Mouse (Mus musculus): Measurements from ENCODE around the gene Mrps18a.

Mrps18a gene

DNA sequence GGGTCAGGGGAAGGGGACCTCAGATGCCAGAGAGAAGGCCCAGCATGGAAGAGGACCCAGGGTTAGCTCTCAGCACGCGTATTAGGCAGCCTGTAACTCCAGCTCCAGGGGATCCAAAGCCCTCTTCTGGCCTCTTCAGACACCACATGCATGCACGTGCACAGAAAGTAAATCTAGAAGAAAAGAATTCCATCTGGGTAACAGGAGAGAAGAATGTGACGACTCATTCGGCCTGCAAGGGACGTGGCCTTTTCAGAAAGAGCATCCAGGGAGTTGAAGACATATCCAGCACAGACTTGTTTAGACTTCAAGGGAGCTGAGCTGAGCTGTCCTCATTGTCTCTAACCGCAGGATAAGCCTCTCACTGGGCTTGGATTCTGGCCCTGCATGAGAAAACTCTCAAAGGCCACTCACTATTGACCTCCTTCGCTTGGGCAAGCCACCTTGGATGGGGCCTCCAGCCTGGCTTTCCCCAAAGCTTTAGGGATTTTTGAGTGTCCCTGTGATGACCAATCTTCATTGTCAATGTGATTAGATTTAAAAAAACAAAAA, 8.1 kb upstream of the Mrps18a start:
- no peak for DNase-seq

DNA sequence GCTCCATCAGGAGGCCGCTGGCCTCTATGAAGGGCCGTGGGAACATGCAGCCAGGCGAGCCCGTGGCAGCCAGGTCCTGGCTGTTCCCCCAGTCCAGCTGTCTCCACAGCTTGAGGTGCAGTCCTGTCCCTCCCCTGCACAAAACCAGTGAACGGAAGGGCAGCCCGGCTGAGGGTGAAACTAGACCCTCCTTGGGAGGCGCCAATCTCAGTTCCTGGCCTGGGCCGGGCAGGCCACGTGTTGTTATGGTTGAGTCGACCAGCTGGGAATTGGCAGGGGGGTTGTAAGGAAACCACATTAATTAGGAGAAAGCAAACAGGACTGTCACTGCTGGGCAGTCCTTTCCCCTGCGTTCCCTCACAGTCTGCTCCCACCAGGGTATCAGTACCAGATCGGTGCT, 6.3 kb upstream of the Mrps18a start:
- DNase-seq, result peak; percentile 32

DNA sequence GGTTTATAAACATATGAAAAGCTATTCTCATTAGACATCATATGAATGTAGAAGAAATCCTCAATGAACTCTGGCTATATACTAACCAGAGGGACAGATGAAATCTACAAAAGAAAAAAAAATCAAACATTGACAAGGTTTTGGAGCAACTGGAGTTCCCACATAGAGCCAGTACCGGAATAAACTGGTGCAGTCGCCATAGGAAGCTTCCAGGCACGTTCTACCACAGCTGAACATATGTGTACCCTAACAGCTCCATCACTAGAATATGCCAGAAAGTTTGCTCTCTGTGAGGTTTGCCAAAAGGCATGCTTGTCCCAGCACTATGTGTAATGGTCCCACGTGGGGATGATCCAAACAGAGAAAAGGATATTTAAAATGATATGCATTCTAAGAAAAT, 2.5 kb upstream of the Mrps18a start:
- DNase-seq, result no peak

DNA sequence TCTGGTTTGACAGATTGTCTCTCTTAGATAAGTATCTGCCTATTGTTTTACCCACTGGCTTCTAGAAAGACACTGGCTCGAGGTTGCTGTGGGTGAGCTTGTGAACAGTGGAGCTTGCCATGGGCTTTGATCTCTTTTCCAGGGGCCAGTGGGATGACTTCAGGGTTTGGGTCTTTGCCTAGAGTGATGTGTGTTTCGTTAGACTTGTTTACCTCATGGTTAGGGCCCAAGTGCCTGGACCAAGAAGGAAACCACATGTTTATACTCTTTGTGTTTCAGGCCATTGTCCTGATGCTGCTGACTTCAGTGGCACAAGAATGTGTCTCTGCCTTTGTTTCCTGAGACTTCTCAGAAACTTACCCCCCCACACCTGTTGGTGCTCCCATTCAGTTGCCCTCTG, 4.7 kb downstream of the Mrps18a start:
- no peak for DNase-seq

DNA sequence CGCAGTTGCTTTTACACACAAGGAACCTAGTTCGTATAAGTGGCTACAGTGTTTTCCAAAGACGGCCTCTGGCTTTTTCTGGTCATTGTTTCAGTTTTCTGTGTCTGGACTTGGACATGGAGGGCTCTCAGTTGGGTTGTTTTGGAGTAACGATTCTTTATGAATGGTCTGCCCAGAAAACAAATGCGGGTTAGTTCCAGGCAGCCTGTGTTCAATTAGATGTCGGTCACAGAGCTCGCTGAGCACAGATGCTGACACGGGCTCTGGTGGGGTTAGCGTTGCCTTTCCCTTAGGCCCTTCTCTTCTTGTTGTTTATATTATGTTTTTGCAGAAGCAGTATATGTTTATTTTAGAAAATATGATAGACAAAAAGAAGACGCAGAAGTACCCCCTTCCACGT, 5.4 kb downstream of the Mrps18a start:
- no peak for DNase-seq

DNA sequence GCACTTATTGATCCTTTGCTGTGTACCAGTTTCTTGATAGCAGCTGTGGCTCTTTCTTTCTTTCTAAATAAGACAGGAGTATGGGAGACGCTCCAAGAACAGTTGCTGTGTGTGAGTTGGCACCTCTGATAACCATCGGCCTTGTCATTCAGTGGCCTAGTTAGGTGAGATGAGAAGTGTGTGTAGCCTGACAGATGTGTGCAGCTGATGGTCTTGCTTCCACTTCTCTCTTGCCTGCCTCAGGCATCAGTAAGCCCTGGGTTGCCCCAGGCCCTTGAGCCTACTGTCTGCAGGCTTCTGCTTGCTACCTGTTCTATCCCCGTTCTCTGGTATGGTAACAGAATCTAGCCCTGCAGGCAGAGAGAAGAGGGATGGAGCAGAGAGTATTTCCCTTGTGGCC, 6.1 kb downstream of the Mrps18a start:
- no peak for DNase-seq

DNA sequence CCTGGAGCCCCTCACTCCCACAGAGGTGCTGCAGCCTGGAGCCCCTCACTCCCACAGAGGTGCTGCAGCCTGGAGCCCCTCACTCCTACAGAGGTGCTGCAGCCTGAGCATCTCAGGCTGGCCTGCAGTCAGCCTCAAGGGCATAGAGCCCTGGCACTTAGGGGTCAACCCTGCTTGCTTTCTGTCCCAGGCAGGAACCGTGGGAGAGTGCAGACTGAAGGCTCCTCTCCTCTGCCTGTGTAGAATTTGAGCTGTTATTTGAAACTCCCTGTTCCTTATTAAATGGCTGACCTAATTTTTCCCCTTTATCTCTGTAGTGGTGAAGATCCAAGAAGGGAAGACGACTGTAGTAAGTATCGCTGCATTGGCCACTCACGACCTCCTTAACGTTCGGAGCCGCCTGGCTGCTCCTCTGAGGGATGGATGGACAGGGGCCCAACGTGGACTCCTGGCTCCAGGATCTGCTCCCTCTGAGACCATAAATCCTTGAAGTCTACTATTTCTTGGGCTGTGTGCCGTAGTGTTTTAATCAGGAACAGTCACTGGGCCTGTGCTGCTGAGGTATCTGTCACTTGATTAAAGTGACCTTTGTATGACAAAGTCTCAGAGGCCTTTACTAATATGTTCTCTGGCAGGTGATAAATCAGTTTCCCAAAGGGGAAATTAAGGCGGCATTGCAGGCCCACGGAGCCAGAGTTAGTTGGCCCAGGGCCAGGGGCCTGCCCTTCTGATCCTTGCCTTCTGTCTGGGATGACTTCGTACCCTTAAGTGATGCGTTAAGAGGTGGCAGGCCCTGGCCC, 7.0 kb downstream of the Mrps18a start:
- no peak for DNase-seq

DNA sequence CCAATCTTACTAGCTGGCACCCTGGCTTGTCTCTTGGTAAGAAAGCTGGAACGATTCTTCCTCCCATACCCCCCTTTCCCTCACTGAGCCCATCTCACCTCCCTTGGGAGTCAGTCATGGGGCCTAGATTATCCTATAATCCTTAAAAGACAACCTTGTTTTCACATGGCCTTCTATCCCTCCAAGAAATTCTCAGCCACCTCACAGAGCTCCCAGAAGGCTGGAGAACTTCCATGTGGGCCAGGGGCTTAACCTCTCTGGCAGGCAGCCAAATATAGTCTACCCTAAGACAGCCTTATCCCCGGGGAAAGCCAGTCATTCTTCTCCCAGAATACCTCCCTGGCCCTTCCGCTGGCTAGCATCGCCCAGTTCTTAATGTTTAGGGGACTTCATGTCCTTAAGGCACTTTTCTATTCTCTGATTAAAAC, 7.7 kb downstream of the Mrps18a start:
- no peak for DNase-seq

DNA sequence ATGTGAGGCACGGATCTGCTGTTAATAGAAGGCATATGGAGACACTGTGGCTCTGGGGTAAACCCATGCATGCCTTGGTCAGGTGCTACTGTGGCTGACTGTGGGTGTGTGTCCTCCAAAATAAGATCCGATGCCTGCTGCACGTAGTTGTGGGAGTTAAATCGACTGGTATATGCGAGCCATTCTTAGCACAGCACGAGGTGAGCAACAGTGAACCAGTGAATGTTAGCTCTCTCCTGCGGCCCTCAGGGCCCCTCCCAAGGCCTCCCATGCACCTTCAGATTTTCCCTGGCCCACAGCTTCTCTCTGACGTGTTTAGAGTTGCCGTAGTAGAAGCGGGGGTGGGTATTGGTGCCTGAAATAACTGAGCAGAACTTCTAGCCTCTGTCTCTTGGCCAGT, 8.9 kb downstream of the Mrps18a start:
- DNase-seq, result no peak

DNA sequence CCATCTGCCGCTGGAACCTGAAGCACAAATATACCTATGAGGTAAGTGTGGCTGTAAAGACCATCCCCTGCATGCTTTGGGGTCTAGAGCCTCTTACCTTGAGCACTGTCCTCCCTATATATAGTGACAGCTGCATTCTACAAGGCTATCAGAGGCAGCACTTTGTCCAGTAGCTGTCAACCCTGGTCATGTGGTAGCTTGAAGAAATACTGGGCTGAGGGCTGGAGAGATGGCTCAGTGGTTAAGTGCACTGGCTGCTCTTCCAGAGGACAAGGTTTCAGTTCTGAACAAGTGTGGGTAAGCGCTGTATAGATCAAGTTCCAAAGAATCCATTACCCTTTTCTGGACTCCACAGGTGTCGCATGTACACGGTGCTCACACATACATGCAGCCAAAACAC, 12.0 kb downstream of the Mrps18a start:
- DNase-seq, result no peak

DNA sequence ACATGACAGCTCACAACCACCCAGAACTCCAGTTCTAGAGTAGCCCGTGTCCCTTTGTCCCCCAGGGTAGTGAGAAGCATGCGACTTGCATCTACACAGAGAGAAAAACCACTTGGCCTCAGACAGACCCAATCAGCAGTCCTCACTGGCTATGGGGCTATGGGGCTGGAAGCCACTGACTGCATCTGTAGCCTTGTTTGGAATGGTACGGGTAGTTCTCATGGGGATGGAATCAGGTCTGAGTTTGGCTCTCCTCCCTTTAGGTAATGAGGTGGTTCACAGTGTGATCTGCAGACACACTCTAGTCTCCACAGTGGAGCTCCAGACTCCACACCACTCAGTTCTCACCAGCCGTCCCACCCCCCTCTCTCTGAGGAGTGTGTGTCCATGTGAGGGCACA, 12.5 kb downstream of the Mrps18a start:
- DNase-seq, result no peak

DNA sequence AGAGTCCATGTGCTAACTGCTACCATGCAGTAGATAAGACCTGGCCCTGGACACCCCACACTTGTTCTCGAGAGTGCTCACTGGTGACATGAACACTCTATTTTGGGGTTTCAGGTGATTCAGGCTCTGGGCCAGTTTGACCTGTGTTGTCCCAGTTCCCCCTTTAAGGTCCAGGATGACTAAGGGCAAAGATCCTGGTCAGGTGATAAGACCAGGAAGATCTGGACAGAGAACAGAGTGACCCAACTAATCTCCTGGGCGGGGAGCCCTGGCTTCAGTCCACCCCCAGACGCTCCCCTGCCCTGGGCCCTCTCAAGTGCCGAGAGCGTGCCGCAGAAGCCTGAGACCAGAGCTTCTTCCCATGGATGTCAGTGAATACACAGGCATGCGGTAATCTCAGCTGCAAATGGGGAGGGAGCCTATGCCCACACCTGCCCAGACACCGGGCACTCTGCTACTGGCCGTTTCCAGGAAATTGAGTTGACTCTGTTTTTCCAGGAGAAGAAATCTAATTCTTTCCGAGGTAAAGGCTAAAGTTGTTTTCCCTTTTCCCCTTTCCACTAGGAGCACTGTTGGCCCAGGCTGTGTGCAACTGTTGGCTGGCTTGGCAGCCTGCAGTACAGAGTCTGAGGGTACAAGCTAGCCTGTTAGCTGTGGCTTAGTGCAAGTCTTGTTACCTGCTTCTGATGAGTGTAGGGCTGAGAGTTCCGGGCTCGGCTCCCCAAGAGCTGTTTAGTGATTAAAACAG, 13.3 kb downstream of the Mrps18a start:
- DNase-seq, result no peak

DNA sequence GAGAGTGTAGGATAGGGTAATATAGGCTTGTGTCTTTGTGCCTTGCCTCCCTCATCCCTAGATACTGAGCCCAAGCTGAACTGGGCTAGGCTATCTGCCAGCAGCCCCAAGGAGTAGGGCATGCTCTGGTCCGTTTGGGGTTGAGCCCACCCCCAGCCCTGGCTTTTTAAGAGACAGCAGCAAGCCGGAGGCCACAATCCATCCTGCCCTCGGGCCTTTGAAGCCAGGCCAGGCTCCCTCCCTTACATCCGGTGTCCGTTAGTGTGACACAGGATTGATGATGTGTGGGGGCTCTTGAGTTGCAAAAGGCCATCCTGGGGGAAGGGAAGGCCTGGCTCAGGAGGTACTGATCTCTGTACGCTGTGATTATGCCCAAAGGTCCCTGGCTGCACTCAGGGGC, 15.8 kb downstream of the Mrps18a start:
- no peak for DNase-seq

DNA sequence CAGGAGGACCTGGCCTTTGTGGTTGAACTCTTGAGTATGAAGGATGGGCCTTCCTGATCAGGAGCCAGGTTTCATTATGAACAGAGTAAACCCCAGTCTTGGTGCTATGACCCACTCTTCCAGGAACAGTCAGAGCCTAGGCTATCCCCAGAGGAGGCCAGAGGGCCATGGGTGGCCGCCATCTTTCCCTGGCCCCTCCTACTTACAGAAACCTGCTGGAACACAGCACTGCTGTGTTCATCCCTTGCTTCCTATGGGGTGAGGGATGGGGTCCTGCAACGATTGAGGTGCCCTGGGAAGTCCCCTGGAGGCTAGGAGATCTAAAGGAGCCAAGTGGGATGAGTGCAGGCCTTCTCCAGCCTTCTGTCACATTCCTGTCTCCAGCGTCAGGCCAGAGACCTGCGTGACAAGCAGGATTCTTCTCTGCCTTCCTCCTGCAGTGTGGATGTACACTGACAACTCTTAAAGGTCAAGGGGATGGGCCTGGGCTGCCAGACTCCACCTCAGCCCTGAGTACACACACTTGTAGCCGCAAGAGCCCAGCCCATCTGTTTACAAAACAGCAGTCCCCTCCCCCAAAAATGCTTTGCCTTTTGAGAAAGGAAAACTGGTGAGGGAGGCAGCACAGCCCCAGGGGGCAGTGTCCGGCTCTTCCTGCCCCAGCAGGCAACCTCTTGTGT, 17.2 kb downstream of the Mrps18a start:
- DNase-seq, result no peak

DNA sequence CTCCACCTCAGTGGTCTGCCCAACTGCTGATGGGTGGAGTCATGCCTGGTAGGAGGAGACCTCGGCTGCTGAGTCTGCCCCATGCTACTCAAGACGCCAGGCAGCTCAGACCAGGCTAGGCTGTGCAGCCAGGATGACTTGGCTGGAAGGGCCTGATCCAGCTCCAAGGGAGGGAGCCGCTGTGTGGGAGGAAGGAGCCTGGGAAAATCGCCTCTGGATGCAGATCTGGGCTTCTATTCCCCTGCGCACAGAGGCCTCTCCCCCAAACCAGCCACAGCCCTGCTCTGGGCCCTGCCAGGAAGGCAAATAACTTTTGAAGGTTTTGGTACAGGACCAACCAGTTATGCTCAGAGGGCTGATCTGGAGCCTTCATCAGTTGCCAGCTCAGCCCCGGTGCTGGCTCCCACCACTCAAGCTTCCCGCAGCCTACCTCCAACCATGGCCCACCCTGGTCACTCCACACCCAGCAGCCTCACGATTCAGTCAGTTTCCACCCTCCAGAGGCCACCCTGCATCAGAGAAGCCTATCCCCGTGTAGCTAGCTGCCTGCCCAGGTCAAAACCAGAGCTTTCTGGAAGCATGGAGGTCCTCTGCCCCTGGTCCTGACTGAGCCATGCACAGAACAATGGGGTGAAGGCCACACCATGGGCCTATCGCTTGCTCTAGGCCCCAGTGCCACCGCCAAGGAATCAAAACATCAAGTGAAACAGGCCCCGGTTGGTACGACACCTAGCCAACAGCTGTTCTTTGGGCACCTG, 19.1 kb downstream of the Mrps18a start:
- no peak for DNase-seq

DNA sequence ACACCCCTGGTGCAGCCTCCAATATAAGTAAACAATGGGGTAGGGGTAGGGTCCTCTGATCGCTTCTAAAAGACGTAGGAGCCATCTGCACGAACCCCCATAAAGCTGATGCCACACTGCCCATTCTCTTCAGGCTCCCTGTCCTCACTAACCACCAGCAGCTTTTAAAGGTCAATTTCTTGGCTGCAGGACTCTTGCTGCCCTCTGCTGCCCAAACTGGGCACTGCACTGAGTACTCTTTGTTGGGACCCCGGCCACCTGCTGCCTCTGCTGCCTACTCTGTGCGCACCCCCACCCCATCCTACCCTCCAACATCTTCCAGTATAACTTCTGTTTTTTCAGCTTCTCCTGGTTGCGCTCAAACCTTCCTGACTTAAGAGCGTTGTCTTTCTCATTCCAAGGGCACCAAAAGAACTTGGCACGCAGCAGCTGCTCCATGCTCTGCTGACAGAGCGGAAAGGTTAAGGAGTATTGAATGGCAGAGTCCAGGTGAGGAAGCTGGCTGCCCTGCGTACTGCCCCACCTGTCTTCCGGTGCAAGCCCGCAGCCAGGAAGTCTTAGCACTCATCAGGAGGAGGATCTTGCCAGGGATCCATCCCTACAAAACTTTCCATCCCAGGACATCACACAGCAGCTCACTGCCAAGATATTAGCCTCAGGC, 21.4 kb downstream of the Mrps18a start:
- peak; percentile 75 for DNase-seq

DNA sequence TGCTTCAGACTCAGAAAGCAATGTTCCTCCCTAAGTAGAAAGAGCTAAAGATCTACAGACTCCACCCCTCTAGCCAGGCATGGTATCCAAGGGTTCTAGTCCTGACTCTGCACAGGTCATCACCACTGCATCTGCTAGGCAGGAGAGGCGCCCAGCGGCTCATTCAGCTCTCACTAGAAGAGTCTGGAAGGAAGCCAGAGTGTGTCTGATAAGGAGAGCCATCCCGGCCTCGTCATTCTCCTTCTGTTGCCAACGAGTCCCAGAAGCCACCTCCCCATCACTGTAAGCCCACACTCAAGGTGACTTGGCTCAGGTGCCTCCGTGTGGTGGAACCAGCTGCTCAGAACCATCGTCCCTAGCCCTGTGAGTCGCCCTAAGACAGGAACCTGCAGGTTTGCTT, 22.1 kb downstream of the Mrps18a start:
- peak; percentile 15 for DNase-seq

DNA sequence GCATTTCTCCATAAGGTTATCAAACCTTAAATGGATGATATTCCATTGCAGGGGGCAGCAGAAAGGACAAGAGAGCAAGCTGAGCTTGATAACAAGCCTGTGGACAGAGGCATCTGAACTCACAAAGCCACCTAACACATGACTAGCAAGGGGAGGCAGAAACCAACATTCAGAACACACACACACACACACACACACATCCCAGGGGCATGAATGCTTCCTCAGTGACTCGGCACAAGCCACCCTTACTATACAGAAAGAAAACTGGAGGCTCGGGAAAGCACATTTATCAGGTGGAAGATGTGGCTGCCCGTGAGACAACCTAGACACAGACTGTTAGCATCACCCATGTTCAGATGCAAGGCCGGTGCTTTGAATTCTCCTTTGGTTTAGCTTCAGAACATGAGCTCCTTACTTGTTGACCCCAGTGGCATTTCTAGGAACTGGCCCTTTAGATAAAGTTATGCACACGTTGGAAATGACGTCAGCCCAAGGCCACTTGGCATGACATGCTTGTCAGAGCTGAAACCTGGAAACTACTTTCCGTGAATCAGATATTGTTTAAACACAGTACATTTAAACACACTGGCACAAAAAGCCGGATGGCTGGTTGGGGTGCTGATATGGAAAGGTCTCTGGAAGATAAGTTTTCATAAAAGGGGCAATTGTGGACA, 27.9 kb downstream of the Mrps18a start:
- peak; percentile 44 for DNase-seq

DNA sequence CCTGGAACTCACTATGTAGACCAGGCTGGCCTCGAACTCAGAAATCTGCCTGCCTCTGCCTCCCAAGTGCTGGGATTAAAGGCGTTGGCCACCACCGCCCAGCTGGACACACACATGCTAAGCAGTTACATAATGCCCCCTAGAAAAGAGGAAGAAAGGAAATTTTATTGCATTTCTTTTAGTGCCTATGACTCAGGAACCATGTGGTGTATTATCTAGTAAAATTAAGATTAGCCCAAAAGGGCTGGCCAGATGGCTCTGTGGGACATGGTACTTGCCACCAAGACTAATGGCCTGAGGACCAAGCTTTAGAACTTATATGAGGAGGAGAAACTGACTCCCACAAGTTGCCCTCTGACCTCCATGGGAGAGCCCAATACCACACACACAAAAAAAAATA, 29.1 kb downstream of the Mrps18a start:
- DNase-seq, result no peak

DNA sequence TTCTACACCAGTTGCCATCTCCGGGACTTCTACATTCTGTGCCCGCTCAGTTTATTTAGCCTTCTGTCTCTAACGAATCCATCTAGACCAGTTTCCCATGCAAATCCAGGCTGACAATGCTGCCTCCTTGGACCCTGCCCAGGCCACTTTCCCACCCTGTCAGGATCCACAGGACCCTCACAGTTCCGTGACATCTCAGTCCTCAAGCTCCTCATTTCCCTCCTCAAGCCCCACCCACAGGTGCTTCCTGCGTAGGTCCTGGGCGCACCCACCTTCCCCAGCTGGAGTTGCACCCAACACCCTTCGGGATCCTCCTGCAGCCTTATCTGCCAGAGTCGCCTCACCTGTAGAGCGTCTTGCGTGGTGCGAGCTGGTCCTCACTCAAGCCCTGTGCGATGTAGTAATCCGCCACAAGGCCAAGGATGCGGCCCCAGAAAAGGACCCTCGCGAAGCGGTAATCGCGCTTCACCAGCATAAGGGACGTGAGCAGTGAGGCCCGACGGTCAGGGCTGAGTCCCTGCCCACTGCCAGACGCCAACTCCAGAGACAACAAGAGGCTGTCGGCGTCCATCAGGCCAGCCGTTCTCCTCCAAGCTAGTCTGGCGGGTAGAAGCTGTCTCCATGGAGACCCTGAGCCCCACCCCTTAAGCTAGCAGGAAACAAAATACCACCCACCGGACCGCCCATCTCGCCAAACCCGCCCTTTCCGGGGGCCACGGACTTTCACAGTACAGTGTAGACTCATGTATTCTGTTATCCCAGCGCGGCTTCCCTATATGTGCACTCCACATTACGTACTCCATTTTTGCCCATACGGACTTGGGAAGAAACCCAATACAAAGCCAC, 33.0 kb downstream of the Mrps18a start, which contains the start of gene Rsph9:
Gene Rsph9, minus strand, starts transcription at position 639 of the 846 bp plus-strand sequence.
- peak; percentile 90 for DNase-seq
